Mouse (Mus musculus): Measurements from ENCODE around the gene Cdipt. TPM values are rescaled to one million over a fixed set of nuclear protein-coding genes. Genes with fewer than 3 reads are reported as not detected.

Cdipt gene
- polyA plus RNA-seq, 1 experiment from 2014 or later, result 89.1 TPM

DNA sequence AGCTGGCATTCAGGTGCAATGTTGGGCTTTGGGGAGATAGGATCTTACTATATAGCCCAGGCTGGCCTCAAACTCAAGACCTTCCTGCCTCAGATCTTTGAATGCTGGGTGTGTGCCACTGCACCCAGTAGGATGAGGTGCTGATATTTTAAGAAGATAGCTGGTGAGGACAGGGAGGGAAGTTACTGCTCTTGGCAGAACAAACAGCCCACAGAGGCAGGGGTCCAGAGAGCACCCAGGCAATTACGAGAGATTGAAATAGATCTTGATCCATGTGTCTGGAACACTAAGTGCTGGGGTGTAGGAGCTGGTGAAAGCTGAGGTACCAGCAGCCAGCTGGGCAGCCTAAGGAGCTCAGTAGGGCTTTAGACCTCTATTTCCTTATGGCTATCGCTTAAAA is 5.9 kb downstream of the Cdipt start:
- 87% methylated on average over 2 of the region's 2 CpGs for WGBS
- H3K4me3 ChIP-seq (ENCODE audit: low read length), result no peak overlapping the region
- no peaks in the 10 kb centered on the region for H3K27me3 ChIP-seq (ENCODE audit: control insufficient read depth, insufficient read depth, low read length)
- H3K36me3 ChIP-seq (ENCODE audit: control insufficient read depth, insufficient read depth, low read length), result peaks cover 30% of the 10 kb centered on the region
- H3K4me1 ChIP-seq (ENCODE audit: control insufficient read depth, insufficient read depth, low read length), result peaks cover 4% of the 10 kb centered on the region; the same call in 1 of the 2 replicates
- no peak overlapping the region for H3K27ac ChIP-seq (ENCODE audit: low read depth, low read length)
- H3K9me3 ChIP-seq (ENCODE audit: control insufficient read depth, low read length), result no peaks in the 10 kb centered on the region
- H3K4me2 ChIP-seq (replicated peaks; ENCODE audit: low read depth, low read length), result no peak overlapping the region
- H3K9ac ChIP-seq (ENCODE audit: low read depth, low read length), result no peak overlapping the region
- ATAC-seq (ENCODE audit: low FRiP score, low TSS enrichment), result no peak

GRCm38 (mm10) chr7:126982054-126982453 is 6.3 kb downstream of the Cdipt start:
- Histone ChIP-seq H3K4me3 (ENCODE audit: low read length) (no peak overlapping the region), H3K4me1 (ENCODE audit: control insufficient read depth, insufficient read depth, low read length) (peaks cover 3% of the 10 kb centered on the region; the same call in 1 of the 2 replicates), H3K27me3 (ENCODE audit: control insufficient read depth, insufficient read depth, low read length) (no peaks in the 10 kb centered on the region), H3K4me2 (replicated peaks; ENCODE audit: low read depth, low read length) (no peak overlapping the region), H3K9me3 (ENCODE audit: control insufficient read depth, low read length) (no peaks in the 10 kb centered on the region), H3K36me3 (ENCODE audit: control insufficient read depth, insufficient read depth, low read length) (peaks cover 30% of the 10 kb centered on the region), H3K27ac (ENCODE audit: low read depth, low read length) (no peak overlapping the region), H3K9ac (ENCODE audit: low read depth, low read length) (no peak overlapping the region)
- no peak for ATAC-seq (ENCODE audit: low FRiP score, low TSS enrichment)
- 81% methylated on average over 4 of the region's 4 CpGs for WGBS

DNA sequence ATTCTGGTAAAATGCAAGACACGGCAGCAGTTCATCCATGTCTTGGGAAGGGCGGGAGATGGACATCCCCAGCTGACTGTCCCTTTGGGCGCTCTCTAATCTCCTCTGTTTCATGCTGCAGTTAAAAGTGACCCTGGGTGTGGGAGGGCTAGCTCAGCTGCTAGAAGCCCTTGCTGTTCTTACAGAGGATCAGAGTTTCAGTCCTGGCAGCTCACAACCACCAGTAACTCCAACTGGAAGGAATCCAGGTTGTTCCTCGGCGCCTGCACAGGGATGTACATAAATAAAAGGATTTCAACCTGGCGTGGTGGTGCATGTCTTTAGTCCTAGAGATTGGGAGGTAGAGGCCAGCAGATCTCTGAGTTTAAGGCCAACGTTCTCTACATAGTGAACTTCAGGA is 7.4 kb downstream of the Cdipt start:
- peaks cover 27% of the 10 kb centered on the region for H3K36me3 ChIP-seq (ENCODE audit: control insufficient read depth, insufficient read depth, low read length)
- no peaks in the 10 kb centered on the region for H3K27me3 ChIP-seq (ENCODE audit: control insufficient read depth, insufficient read depth, low read length)
- WGBS, result 67% methylated on average over 7 of the region's 7 CpGs
- H3K27ac ChIP-seq (ENCODE audit: low read depth, low read length), result no peak overlapping the region
- no peak overlapping the region for H3K4me2 ChIP-seq (replicated peaks; ENCODE audit: low read depth, low read length)
- no peak for ATAC-seq (ENCODE audit: low FRiP score, low TSS enrichment)
- H3K9me3 ChIP-seq (ENCODE audit: control insufficient read depth, low read length), result no peaks in the 10 kb centered on the region
- no peak overlapping the region for H3K4me3 ChIP-seq (ENCODE audit: low read length)
- no peak overlapping the region for H3K9ac ChIP-seq (ENCODE audit: low read depth, low read length)
- no peaks in the 10 kb centered on the region for H3K4me1 ChIP-seq (ENCODE audit: control insufficient read depth, insufficient read depth, low read length)

DNA sequence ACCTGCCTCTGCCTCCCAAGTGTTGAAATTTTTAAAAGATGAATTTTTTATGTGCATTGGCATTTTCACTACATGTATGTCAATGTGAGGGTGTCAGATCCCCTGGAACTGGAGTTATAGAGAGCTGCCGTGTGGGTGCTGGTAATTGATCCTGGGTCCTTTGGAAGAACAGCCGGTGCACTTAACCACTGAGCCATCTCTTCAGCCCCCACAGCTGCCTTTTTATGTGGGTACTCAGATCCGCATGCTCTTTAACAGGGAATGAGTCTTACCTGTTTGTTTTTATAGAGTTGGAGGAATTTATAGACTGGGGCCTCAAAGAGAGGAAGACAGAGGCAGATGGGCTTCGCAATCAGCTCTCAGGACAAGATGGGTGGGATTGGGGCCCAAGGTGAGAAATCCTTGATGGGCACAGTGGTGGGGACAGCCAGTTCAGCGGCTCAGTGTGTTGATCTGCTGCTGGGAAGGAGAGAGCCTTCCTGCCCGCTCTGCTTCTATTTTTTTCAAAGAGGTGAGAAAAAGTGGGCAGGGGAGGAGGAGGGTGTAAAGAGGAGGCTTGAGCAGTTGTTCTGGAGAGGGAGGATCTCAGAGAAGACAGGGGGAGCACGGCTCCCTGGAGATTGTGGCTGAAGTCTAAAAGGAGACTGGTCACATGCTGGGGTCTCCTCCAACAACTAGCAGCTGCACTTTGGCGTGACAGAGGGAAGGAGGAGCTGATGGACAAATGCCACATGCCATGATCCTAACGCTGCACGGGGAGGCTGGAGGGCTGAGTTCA is 9.1 kb downstream of the Cdipt start:
- 20% methylated on average over 10 of the region's 10 CpGs for WGBS
- Histone ChIP-seq H3K9ac (ENCODE audit: low read depth, low read length) (no peak overlapping the region), H3K27ac (ENCODE audit: low read depth, low read length) (no peak overlapping the region), H3K36me3 (ENCODE audit: control insufficient read depth, insufficient read depth, low read length) (peaks cover 10% of the 10 kb centered on the region), H3K4me3 (ENCODE audit: low read length) (no peak overlapping the region), H3K4me1 (ENCODE audit: control insufficient read depth, insufficient read depth, low read length) (no peaks in the 10 kb centered on the region), H3K4me2 (replicated peaks; ENCODE audit: low read depth, low read length) (no peak overlapping the region), H3K27me3 (ENCODE audit: control insufficient read depth, insufficient read depth, low read length) (no peaks in the 10 kb centered on the region), H3K9me3 (ENCODE audit: control insufficient read depth, low read length) (no peaks in the 10 kb centered on the region)
- no peak for ATAC-seq (ENCODE audit: low FRiP score, low TSS enrichment)

- H3K4me2 ChIP-seq (replicated peaks; ENCODE audit: low read depth, low read length), result no peak overlapping the region
- no peak overlapping the region for H3K27ac ChIP-seq (ENCODE audit: low read depth, low read length)
- H3K4me3 ChIP-seq (ENCODE audit: low read length), result no peak overlapping the region
- H3K36me3 ChIP-seq (ENCODE audit: control insufficient read depth, insufficient read depth, low read length), result no peaks in the 10 kb centered on the region; the same call in 1 of the 2 replicates
- H3K4me1 ChIP-seq (ENCODE audit: control insufficient read depth, insufficient read depth, low read length), result no peaks in the 10 kb centered on the region
- no peaks in the 10 kb centered on the region for H3K9me3 ChIP-seq (ENCODE audit: control insufficient read depth, low read length)
- WGBS, result 45% methylated on average over 9 of the region's 9 CpGs
- H3K27me3 ChIP-seq (ENCODE audit: control insufficient read depth, insufficient read depth, low read length), result no peaks in the 10 kb centered on the region
- ATAC-seq (ENCODE audit: low FRiP score, low TSS enrichment), result peak; percentile 59; the same call in 1 of the 2 replicates
- no peak overlapping the region for H3K9ac ChIP-seq (ENCODE audit: low read depth, low read length)
Measured at GRCm38 (mm10) chr7:126986319-126986718, 10.6 kb downstream of the Cdipt start.

GRCm38 (mm10) chr7:126988816-126989215 is 13.1 kb downstream of the Cdipt start:
- H3K4me3 ChIP-seq (ENCODE audit: low read length), result no peak overlapping the region
- 73% methylated on average over 8 of the region's 8 CpGs for WGBS
- no peaks in the 10 kb centered on the region for H3K36me3 ChIP-seq (ENCODE audit: control insufficient read depth, insufficient read depth, low read length)
- ATAC-seq (ENCODE audit: low FRiP score, low TSS enrichment), result no peak
- no peak overlapping the region for H3K4me2 ChIP-seq (replicated peaks; ENCODE audit: low read depth, low read length)
- H3K9me3 ChIP-seq (ENCODE audit: control insufficient read depth, low read length), result no peaks in the 10 kb centered on the region
- no peak overlapping the region for H3K27ac ChIP-seq (ENCODE audit: low read depth, low read length)
- no peaks in the 10 kb centered on the region for H3K27me3 ChIP-seq (ENCODE audit: control insufficient read depth, insufficient read depth, low read length)
- H3K9ac ChIP-seq (ENCODE audit: low read depth, low read length), result no peak overlapping the region
- H3K4me1 ChIP-seq (ENCODE audit: control insufficient read depth, insufficient read depth, low read length), result no peaks in the 10 kb centered on the region

DNA sequence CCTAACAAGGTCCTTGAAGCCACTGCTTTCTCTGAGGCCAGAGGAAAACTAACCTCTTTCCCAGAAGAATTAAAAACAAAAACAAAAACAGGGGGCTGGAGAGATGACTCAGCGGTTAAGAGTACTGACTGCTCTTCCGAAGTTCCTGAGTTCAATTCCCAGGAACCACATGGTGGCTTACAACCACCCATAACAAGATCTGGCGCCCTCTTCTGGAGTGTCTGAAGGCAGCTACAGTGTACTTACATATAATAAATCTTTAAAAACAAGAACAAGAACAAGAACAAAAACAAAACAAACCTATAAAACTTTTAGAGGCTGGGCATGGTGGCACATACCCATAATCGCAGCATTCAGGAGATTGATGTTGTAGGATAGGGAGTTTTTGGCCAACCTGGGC is 20.7 kb downstream of the Cdipt start:
- 86% methylated on average over 4 of the region's 4 CpGs for WGBS

GRCm38 (mm10) chr7:126999568-126999967 is 23.9 kb downstream of the Cdipt start:
- H3K9ac ChIP-seq (ENCODE audit: low read depth, low read length), result no peak overlapping the region
- H3K4me2 ChIP-seq (replicated peaks; ENCODE audit: low read depth, low read length), result no peak overlapping the region
- ATAC-seq (ENCODE audit: low FRiP score, low TSS enrichment), result no peak
- H3K27ac ChIP-seq (ENCODE audit: low read depth, low read length), result no peak overlapping the region
- no peaks in the 10 kb centered on the region for H3K9me3 ChIP-seq (ENCODE audit: control insufficient read depth, low read length)
- no peaks in the 10 kb centered on the region for H3K27me3 ChIP-seq (ENCODE audit: control insufficient read depth, insufficient read depth, low read length)
- no peak overlapping the region for H3K4me3 ChIP-seq (ENCODE audit: low read length)
- 73% methylated on average over 10 of the region's 10 CpGs for WGBS
- no peaks in the 10 kb centered on the region for H3K36me3 ChIP-seq (ENCODE audit: control insufficient read depth, insufficient read depth, low read length)
- no peaks in the 10 kb centered on the region for H3K4me1 ChIP-seq (ENCODE audit: control insufficient read depth, insufficient read depth, low read length)

More for the DNA sequence above, 20.7 kb downstream of the Cdipt start:
- no peak overlapping the region for H3K4me2 ChIP-seq (replicated peaks; ENCODE audit: low read depth, low read length)
- H3K36me3 ChIP-seq (ENCODE audit: control insufficient read depth, insufficient read depth, low read length), result no peaks in the 10 kb centered on the region
- no peak overlapping the region for H3K9ac ChIP-seq (ENCODE audit: low read depth, low read length)
- H3K4me1 ChIP-seq (ENCODE audit: control insufficient read depth, insufficient read depth, low read length), result no peaks in the 10 kb centered on the region
- no peaks in the 10 kb centered on the region for H3K27me3 ChIP-seq (ENCODE audit: control insufficient read depth, insufficient read depth, low read length)
- H3K9me3 ChIP-seq (ENCODE audit: control insufficient read depth, low read length), result no peaks in the 10 kb centered on the region
- no peak overlapping the region for H3K27ac ChIP-seq (ENCODE audit: low read depth, low read length)
- no peak for ATAC-seq (ENCODE audit: low FRiP score, low TSS enrichment)
- H3K4me3 ChIP-seq (ENCODE audit: low read length), result no peak overlapping the region

DNA sequence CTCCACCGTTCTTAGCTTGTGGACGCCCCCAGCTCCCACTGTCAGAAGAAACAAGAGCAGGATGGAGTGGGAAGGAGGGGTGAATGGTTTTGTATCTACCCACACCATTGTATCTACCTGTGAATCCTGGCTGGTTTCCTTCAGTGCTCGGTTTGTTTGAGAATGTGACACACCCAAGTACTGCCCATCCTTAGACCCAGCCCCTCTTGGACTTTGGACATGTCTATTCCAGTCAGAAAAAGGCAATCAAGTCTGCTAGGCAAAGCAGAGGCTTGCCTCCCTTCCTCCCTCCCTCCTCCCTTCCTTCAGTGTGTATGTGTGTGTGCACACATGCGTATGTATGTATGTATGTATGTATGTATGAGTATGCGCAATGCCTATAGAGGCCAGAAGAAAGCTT is 27.9 kb downstream of the Cdipt start:
- Histone ChIP-seq H3K4me3 (ENCODE audit: low read length) (no peak overlapping the region), H3K9ac (ENCODE audit: low read depth, low read length) (no peak overlapping the region), H3K27me3 (ENCODE audit: control insufficient read depth, insufficient read depth, low read length) (no peaks in the 10 kb centered on the region), H3K27ac (ENCODE audit: low read depth, low read length) (no peak overlapping the region), H3K4me2 (replicated peaks; ENCODE audit: low read depth, low read length) (no peak overlapping the region), H3K4me1 (ENCODE audit: control insufficient read depth, insufficient read depth, low read length) (peaks cover 4% of the 10 kb centered on the region), H3K9me3 (ENCODE audit: control insufficient read depth, low read length) (no peaks in the 10 kb centered on the region), H3K36me3 (ENCODE audit: control insufficient read depth, insufficient read depth, low read length) (no peaks in the 10 kb centered on the region)
- WGBS, result 87% methylated on average over 5 of the region's 5 CpGs
- ATAC-seq (ENCODE audit: low FRiP score, low TSS enrichment), result no peak
